Mouse (Mus musculus) testis, postnatal 14 days (tissue): Measurements from ENCODE around the gene Mboat7.
A peak's percentile ranks its signal among the peaks of the same experiment; 100 is the strongest.
"Not testable (repeated sequence)": the region's sequence is repeated elsewhere in the genome, so short reads cannot be mapped to it uniquely, and the experiment has no call there.

Experiments used
- DNase-seq: peaks from one replicate; pipeline ENCODE4 v3.0.0; 2021; ENCODE audit warnings: low spot score

Mboat7 gene

GRCm38 (mm10) chr7:3692987-3693808 is at the start of gene Mboat7:
Mboat7 (minus strand) TSS chr7:3693523.
- peak; percentile 93 for DNase-seq

DNA sequence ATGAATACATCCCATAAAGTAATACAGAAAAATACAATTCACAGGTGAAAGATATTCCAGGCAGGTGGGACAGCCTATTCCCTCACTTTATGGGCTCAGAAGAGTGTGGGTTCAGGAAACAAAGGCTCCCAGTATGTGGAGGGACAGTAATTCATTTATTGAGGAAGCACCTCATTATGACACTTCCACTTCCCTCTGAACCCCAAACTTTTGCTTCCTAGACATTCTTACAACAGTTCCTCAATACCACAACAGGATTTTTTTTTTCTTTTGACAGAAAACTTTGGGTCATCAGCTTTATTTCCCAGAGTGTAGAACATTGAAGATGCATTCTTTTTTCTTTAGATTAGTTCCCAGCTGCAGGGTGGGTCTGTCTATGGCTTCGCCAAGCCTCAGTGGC is 39.4 kb upstream of the Mboat7 start:
- DNase-seq, result not testable (repeated sequence)

DNA sequence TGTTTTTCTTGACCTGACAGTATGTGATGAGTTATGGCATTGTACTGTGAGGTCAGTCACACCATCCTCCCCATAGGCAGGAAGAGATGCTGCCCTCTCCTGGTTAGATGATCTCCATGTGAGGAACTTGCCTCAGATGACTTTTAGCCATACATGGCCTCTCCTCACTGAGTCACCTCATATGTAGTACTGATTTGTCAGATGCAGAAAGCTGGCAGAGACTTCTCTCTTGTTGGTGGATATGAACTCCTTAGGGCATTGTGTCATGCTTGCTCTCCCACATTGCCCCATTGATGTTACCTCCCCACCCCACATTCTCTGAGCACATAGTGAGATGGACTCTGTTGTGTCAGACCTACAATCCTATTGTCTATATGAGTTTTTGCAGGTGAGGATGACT is 32.1 kb upstream of the Mboat7 start:
- not testable (repeated sequence) for DNase-seq

DNA sequence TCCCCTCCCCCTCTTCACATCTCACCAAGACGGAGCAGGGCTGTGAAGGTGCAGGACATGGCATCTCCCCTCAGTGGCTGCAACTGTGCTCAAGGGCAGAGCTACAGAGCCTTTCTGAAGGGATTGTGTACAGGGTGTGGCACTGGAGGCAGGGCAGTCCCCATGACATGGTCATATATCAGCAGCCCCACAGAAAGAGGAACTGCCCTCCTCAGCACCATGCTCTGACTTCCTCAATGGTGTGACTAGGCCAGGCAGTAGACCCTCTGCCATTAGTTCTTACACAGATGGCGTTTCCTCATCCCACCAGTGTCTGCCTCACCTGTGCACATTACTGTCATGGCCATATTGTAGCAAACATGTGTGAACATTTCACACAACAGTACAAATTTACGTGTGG is 26.9 kb upstream of the Mboat7 start, which contains the start of gene Pirb:
Pirb (minus strand) TSS at position 124 of the 400 bp plus-strand sequence.
- DNase-seq, result not testable (repeated sequence)

GRCm38 (mm10) chr7:3715249-3715648 is 21.9 kb upstream of the Mboat7 start:
- DNase-seq, result no peak

DNA sequence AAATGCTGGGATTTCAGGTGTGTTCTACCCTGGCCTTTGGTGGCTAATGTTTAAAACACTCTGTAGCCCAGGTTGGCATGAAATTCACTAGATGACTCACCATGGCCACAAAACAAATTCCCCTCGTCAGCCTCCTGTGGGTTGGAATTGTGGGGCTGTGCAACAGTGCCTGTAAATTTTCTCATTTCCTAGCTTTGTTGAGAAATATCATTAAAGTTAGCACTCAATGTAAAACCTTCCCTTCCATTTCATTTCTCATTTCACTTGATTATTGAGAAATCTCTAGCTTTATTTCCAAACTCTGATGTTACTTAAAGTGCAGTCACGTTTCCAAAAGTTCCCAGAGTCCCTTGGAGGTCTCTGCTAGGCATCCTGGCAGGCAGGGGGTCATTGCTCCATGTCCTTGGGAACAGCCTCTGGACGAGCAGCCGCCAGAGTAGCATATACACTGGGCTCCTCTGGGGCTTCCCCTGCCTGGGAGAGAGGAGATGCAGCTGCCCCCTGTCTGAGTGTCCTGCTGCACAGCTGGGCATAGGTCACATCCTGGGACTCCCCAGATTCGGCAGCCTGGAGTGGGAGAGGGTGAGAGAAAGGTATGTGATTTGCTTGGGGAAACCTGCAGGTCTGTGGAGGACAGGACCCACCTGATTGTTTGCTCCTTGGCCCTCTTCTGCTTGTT is 19.1 kb upstream of the Mboat7 start:
- DNase-seq, result no peak

DNA sequence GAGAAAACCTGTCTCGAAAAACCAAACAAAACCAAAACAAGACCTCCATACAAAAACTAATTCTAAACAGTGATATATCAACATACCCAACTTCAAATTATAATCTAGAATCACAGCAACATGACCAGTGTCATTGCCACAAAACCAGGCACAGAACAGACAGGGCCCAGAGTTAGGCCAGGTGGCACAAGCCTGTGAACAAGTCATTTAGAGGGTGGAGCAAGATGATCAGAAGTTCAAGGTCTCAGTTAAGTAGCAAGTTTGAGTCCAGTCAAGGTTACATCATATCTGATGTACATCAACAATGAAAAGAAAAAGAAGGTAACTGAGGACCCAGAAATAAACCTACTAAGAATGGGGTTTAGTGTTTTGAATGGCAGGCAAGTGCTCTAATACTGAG is 15.7 kb upstream of the Mboat7 start:
- no peak for DNase-seq

- not testable (repeated sequence) for DNase-seq
Measured at GRCm38 (mm10) chr7:3708447-3708980, 15.2 kb upstream of the Mboat7 start.

- DNase-seq, result no peak
Measured at GRCm38 (mm10) chr7:3707568-3708413, 14.5 kb upstream of the Mboat7 start.

GRCm38 (mm10) chr7:3707027-3707426 is 13.7 kb upstream of the Mboat7 start:
- no peak for DNase-seq

DNA sequence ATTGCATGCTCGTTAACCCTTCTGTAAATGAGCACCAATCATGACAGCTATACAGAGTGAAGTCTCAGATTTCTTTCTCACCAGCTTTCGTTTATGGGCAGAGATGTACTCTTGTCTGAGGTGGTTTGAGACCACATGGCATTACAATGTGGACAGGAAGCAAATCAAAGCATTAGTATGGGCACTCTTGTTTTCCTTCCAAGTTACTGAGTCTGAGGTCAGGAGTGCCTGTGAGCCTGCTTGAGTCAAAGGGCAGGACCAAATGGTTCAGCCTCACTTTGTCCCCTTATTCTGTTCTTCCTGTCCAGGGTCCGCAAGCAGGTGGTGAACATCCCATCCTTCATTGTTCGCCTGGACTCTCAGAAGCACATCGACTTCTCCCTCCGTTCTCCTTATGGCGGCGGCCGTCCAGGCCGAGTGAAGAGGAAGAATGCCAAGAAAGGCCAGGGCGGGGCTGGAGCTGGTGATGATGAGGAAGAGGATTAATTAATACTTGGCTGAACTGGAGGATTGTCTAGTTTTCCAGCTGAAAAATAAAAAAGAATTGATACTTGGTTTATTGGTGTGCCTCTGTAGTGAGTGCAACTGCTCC is 13.1 kb upstream of the Mboat7 start:
- no peak for DNase-seq

GRCm38 (mm10) chr7:3705911-3706310 is 12.6 kb upstream of the Mboat7 start:
- DNase-seq, result no peak

DNA sequence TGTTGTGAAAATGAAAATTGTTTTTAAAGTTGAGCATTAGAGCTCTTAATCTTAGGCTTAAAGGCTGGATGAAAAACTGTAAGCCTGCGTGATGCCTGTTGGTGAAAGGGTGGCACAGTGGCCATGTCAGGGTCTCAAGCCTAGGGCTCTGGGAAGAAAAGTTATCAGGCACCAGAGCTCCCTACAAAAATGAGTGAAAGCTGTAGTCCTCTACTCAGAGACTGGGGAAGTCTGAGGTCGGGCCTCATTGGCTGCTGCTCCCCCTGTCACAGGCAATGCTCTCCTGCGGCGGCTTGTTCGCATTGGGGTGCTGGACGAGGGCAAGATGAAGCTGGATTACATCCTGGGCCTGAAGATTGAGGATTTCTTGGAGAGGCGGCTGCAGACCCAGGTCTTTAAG is 12.1 kb upstream of the Mboat7 start:
- DNase-seq, result not testable (repeated sequence)

- DNase-seq, result no peak
Measured at GRCm38 (mm10) chr7:3704475-3704874, 11.2 kb upstream of the Mboat7 start.

- peak; percentile 96 for DNase-seq
Measured at GRCm38 (mm10) chr7:3703879-3704441, 10.6 kb upstream of the Mboat7 start, which contains the start of gene Rps9. Rps9 (plus strand) TSS chr7:3703993.

DNA sequence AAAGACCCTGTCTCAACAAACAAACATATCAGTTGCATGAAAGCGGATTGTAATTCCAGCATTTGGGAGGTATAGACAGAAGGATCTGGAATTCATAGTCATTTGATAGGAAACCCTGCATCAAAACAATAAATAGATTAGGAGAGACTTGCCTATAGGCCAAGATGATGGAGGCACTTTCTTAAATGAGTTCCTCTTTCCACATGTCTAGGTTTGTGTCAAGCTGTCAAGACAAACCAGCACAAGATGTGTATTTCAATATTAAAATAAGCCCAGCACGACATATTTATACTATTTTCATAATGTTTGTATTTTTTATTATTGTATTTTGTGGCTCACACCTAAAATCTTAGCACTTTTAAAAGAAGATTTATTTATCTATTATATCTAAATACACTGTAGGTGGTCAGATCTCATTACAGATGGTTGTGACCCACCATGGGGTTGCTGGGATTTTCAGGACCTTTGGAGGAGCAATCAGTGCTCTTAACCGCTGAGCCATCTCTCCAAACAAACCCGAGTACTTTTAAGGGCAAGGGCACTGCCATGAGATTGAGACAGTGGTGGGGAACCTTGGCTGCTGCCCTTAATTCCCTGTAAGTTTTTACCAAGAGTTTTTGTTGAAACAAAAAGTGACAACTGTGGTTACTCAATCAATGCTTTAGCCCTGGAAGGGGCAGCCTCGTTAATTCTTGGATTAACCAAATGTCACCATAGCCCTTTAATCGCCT is 10.0 kb upstream of the Mboat7 start:
- no peak for DNase-seq

GRCm38 (mm10) chr7:3698471-3698870 is 5.1 kb upstream of the Mboat7 start:
- DNase-seq, result no peak

DNA sequence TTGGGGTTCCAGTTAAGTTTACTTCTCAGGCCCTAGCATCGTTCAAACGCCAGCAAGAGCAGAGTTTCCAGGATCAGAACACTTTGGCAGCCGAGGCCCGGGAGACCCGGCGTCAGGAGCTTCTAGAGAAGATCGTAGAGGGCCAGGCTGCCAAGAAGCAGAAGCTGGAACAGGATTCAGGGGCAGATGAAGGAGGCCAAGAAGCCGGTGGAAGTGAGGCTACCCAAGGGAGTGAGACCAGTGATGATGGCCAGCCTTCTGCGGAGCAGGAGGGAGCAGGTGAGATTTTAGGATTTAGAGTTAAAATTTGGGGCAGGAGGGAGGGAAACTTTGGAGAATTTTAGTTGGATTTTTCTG is 1.6 kb upstream of the Mboat7 start:
- DNase-seq, result not testable (repeated sequence)

DNA sequence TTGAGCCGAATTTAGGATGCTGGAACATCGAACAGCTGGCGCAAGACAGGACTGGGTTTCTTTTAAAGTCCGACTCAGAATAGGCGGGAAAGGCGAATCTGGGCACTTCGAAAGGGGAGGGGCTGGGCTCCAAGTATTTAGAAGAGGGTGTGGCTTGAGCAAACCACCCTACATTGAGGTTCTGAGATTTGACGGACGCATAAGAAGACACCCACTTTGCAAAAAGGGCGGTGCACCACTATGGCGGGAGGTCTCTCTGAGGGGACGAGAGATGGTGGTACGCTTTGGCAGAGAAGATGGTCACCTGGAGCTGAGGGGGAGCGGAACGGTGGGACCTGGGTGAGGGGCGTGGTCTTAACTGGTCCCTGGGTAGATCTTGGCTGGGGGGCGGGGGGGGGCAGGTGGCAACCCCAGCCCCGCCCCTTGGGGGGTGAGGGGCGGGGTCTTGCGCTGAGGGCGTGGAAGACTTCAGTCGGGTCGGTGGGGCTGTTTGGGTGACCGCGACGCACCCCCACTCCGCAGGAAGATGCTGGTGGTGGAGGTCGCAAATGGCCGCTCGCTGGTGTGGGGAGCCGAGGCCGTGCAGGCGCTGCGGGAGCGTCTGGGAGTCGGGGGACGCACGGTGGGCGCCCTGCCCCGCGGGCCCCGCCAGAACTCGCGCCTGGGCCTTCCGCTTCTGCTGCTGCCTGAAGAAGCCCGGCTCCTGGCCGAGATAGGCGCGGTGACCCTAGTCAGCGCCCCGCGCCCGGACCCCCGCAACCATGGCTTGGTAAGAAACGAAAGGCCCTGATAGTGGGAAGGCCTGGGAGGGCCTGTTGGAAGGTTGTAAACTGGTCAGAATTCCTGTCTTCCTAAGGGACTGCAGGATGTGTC is 989 bp upstream of the Mboat7 start:
- DNase-seq, result peak; percentile 83

DNA sequence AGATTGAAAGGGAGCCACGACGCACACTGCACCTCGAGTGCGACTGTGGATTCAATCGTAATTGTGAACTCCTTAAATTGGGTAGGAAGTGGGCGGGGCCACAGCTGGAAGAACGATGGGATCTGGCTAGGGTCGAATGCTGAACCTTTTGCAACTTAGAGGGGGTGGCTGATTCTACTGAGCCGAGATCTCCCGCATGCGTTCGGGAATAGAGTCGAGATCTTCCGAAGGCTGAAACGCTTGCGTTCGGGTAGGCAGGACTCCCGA is 419 bp upstream of the Mboat7 start:
- DNase-seq, result no peak
